Mouse (Mus musculus): ENCODE data around the gene Paqr8.

DNA sequence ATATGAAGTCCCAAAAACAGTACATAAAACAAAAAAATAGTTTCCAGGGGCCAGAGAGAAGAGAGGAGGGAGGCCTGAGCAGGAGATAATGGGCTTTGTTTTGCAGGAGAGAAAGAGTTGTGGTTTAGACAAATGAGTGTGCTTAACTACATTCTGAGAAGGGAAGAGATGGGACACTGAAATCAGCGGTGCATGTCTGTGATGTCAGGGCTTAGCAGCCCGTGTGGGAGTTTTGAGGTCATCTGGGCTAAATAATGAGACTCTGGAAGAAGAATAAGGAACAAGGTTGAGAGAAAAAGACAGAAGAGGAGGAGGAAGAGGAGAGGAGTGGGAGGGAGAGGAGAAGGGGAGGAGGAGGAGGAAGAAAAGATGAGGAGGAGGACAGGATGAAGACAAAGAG lies 21.7 kb downstream of the Paqr8 start:
- TF ChIP-seq CTCF (IDR thresholded peaks at IDR 0.05; ENCODE audit: control insufficient read depth, insufficient read depth, insufficient read length) (no peak), MAX (IDR thresholded peaks at IDR 0.05) (no peak), USF1 (IDR thresholded peaks at IDR 0.05; ENCODE audit: low read depth) (no peak), CEBPB (IDR thresholded peaks at IDR 0.05; ENCODE audit: low read depth) (no peak), FOSL1 (IDR thresholded peaks at IDR 0.05; ENCODE audit: insufficient read depth, low read length, poor library complexity, severe bottlenecking) (no peak), MYOD1 (IDR thresholded peaks at IDR 0.05; ENCODE audit: control insufficient read depth, insufficient read length, low read depth) (no peak), MYOG (IDR thresholded peaks at IDR 0.05; ENCODE audit: control insufficient read depth, extremely low read depth, insufficient read length) (no peak)
